Mouse (Mus musculus) stomach, embryonic 16.5 days (tissue): ENCODE results near the gene Cntn3. TPM values are rescaled to one million over a fixed set of nuclear protein-coding genes. Genes with fewer than 3 reads are reported as not detected.

Experiments
- ATAC-seq: fragments of 200-750 bp; cut with Nextera tagmentation; 2 replicates; pipeline ENCODE4 v1.8.0; 2017; ENCODE audit warnings: moderate number of reproducible peaks, moderate TSS enrichment; ENCODE audit not compliant: insufficient read depth, low FRiP score
- H3K27ac ChIP-seq: fragments of 300-500 bp; sonication (generic); 2 replicates; pipeline ENCODE4 v1.5.1; 2014; ENCODE audit warnings: low read length
- H3K27me3 ChIP-seq: fragments of 300-500 bp; sonication (generic); 2 replicates; pipeline ENCODE4 v1.6.1; 2014; ENCODE audit warnings: low read length, control low read depth, mixed read lengths; ENCODE audit not compliant: control insufficient read depth, insufficient read depth
- H3K36me3 ChIP-seq: fragments of 300-500 bp; sonication (generic); 2 replicates; pipeline ENCODE4 v1.6.1; 2014; ENCODE audit warnings: low read length; ENCODE audit not compliant: control insufficient read depth, insufficient read depth
- H3K4me1 ChIP-seq: fragments of 300-500 bp; sonication (generic); 2 replicates; pipeline ENCODE4 v1.6.1; 2014; ENCODE audit warnings: low read length, control low read depth, mixed read lengths; ENCODE audit not compliant: control insufficient read depth, insufficient read depth
- H3K4me2 ChIP-seq: fragments of 300-500 bp; sonication (generic); 2 replicates; pipeline ENCODE4 v1.6.1; 2014; ENCODE audit warnings: low read depth, low read length, mixed read lengths
- H3K4me3 ChIP-seq: fragments of 300-500 bp; sonication (generic); replicated peaks from 2 replicates; pipeline ENCODE4 v1.5.1; 2014; ENCODE audit warnings: mild to moderate bottlenecking, low read length
- H3K9ac ChIP-seq: fragments of 300-500 bp; sonication (generic); 2 replicates; pipeline ENCODE4 v1.6.1; 2014; ENCODE audit warnings: low read length
- H3K9me3 ChIP-seq: fragments of 300-500 bp; sonication (generic); replicated peaks from 2 replicates; pipeline ENCODE4 v1.6.1; 2016; ENCODE audit warnings: low read length, control low read depth; ENCODE audit not compliant: control insufficient read depth
- WGBS: fragments of 180-500 bp; shearing (Covaris S2); extraction: QIAGEN DNeasy Blood & Tissue Kit; methylation state at CpG from one replicate; pipeline ENCODE4 v1.1.7; 2014; 5-methylcytosine and 5-hydroxymethylcytosine counted together
- polyA plus RNA-seq: library from polyadenylated mRNA; unstranded; fragments of >200 nt; fragmentation: Nextera tagmentation; extraction: Ambion mirVana; gene quantifications from 2 replicates; pipeline ENCODE4 v1.2.1, GENCODE M21; 2015

The Cntn3 gene
- polyA plus RNA-seq, 1 experiment from 2014 or later = 2.4 TPM

DNA sequence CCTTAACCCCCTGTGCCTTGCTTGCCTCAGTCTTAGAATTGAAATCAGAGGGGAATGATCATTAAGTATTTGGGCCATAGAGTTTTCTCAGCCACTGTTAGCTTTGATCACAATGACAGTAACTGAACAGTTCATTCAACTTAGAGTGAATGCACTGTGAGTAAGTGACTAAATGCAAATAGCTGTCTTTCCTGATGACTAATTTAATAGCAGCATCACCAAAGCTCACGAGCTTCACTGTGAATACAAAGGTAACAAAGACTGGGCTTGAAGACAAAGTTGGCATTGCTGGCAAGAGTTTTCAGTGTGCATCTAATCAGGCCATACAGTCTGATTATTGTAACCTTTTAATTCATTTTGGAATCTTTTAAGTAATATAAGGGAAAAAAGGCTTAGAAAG lies 386.6 kb downstream of the Cntn3 start:
- Histone ChIP-seq H3K4me1 (no peaks in the 10 kb centered on the region), H3K4me3 (no peak overlapping the region), H3K36me3 (no peaks in the 10 kb centered on the region), H3K27me3 (no peaks in the 10 kb centered on the region), H3K9ac (no peak overlapping the region), H3K27ac (no peak overlapping the region), H3K4me2 (no peak overlapping the region), H3K9me3 (no peaks in the 10 kb centered on the region)
- ATAC-seq = no peak
- 46% methylated on average over 1 of the region's 1 CpGs for WGBS

- no peak overlapping the region for H3K4me3 ChIP-seq
- no peak overlapping the region for H3K4me2 ChIP-seq
- no peaks in the 10 kb centered on the region for H3K9me3 ChIP-seq
- no peaks in the 10 kb centered on the region for H3K36me3 ChIP-seq
- no peaks in the 10 kb centered on the region for H3K27me3 ChIP-seq
- no peaks in the 10 kb centered on the region for H3K4me1 ChIP-seq
- no peak overlapping the region for H3K27ac ChIP-seq
- ATAC-seq = no peak
- WGBS = 45% methylated on average over 6 of the region's 6 CpGs
- no peak overlapping the region for H3K9ac ChIP-seq
These were observed 402.0 kb downstream of the Cntn3 start for GRCm38 (mm10) chr6:102170913-102171312.

GRCm38 (mm10) chr6:102161186-102161585 lies 411.7 kb downstream of the Cntn3 start:
- no peaks in the 10 kb centered on the region for H3K27me3 ChIP-seq
- no peaks in the 10 kb centered on the region for H3K4me1 ChIP-seq
- H3K36me3 ChIP-seq = no peaks in the 10 kb centered on the region
- no peak overlapping the region for H3K9ac ChIP-seq
- no peak overlapping the region for H3K4me2 ChIP-seq
- no peak overlapping the region for H3K4me3 ChIP-seq
- no peak for ATAC-seq
- H3K27ac ChIP-seq = no peak overlapping the region
- H3K9me3 ChIP-seq = no peaks in the 10 kb centered on the region
- WGBS = 92% methylated on average over 3 of the region's 3 CpGs

DNA sequence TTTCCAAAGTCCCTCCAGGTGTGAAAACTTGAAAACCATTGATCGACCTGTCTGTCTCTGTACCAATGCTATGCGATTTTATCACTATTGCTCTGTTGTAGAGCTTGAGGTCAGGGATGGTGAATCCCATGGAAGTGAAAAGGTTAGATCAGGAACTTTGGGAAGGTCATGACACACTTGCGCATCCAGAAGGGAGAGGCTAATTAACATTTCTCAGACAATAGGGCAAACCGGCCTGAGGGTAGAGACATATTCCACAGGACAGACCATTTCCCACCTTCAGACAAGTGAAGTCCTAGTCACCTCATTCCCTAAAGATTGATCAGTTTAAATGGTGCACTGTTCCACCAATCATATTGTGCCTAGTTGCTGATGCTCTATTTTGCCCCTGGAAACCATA lies 451.2 kb downstream of the Cntn3 start:
- Histone ChIP-seq H3K27ac (no peak overlapping the region), H3K4me2 (no peak overlapping the region), H3K36me3 (no peaks in the 10 kb centered on the region), H3K4me3 (no peak overlapping the region), H3K9me3 (no peaks in the 10 kb centered on the region), H3K27me3 (no peaks in the 10 kb centered on the region), H3K4me1 (no peaks in the 10 kb centered on the region), H3K9ac (no peak overlapping the region)
- WGBS = 85% methylated on average over 4 of the region's 4 CpGs
- no peak for ATAC-seq

- no peak overlapping the region for H3K4me2 ChIP-seq
- no peak overlapping the region for H3K9ac ChIP-seq
- no peak overlapping the region for H3K27ac ChIP-seq
- no peak for ATAC-seq
- H3K4me1 ChIP-seq = no peaks in the 10 kb centered on the region
- no peaks in the 10 kb centered on the region for H3K36me3 ChIP-seq
- H3K4me3 ChIP-seq = no peak overlapping the region
- 60% methylated on average over 2 of the region's 2 CpGs for WGBS
- H3K27me3 ChIP-seq = no peaks in the 10 kb centered on the region
- no peaks in the 10 kb centered on the region for H3K9me3 ChIP-seq
These were observed 452.9 kb downstream of the Cntn3 start for GRCm38 (mm10) chr6:102120003-102120402.

GRCm38 (mm10) chr6:102113629-102114028 lies 459.3 kb downstream of the Cntn3 start:
- WGBS = 61% methylated on average over 2 of the region's 2 CpGs
- no peak overlapping the region for H3K27ac ChIP-seq
- H3K36me3 ChIP-seq = no peaks in the 10 kb centered on the region
- ATAC-seq = no peak
- H3K4me1 ChIP-seq = no peaks in the 10 kb centered on the region
- no peak overlapping the region for H3K4me2 ChIP-seq
- H3K9ac ChIP-seq = no peak overlapping the region
- no peaks in the 10 kb centered on the region for H3K9me3 ChIP-seq
- H3K27me3 ChIP-seq = no peaks in the 10 kb centered on the region
- no peak overlapping the region for H3K4me3 ChIP-seq
